Mouse (Mus musculus) MN1 (cell line): ENCODE data around the gene Myt1l.
A peak's percentile ranks its signal among the peaks of the same experiment; 100 is the strongest.

ENCODE experiments used
- DNase-seq: peaks from one replicate; pipeline ENCODE4 v3.0.0-alpha.2; 2016; ENCODE audit warnings: low spot score

The Myt1l gene

GRCm38 (mm10) chr12:29657061-29657460 is 128.9 kb downstream of the Myt1l start:
- DNase-seq = peak; percentile 68

GRCm38 (mm10) chr12:29657870-29658269 is 129.7 kb downstream of the Myt1l start:
- no peak for DNase-seq

- DNase-seq = no peak
These were observed 143.8 kb downstream of the Myt1l start for GRCm38 (mm10) chr12:29671984-29672383.

GRCm38 (mm10) chr12:29675594-29676362 is 147.6 kb downstream of the Myt1l start:
- peak; percentile 72 for DNase-seq

- DNase-seq = no peak
These were observed 154.2 kb downstream of the Myt1l start for GRCm38 (mm10) chr12:29682384-29682783.

DNA sequence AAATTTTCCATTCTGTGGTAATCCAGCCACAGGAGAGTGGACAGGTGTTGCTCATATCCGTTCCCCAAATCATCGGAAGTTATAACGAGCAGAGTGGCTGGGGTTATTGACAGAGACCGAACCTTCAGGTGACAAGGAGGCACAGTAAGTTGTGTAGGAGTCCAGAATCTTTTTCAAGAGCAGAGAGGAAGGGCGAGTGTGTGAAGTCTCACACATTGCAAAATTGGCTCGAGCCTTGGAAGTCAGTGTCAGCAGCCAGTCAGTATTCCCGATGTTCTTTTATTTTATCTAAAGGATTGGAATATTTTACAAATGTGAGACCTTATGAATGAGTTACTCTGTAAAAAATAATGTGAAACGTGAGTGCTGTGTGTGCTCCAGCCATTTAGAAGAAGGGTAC is 154.8 kb downstream of the Myt1l start:
- DNase-seq = no peak

DNA sequence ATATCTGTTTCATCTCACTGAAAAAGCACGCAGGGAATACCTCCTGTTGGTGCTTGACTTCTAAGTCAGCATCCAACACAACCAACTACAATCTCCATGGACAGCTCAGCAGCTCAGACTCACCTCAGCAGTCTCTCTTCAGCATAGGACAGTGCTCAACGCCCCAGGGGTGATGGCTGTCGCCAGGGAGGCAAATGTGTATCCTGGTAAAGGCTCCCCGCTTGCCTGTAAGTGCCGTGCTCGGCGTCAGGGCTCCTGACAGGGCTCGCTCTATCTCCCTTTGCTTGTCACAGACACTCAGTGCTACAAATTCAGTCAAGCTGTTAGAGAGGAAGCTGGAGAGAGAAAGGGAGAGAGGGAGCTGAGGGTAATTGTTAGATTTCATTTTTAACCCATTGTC is 158.1 kb downstream of the Myt1l start:
- DNase-seq = no peak

DNA sequence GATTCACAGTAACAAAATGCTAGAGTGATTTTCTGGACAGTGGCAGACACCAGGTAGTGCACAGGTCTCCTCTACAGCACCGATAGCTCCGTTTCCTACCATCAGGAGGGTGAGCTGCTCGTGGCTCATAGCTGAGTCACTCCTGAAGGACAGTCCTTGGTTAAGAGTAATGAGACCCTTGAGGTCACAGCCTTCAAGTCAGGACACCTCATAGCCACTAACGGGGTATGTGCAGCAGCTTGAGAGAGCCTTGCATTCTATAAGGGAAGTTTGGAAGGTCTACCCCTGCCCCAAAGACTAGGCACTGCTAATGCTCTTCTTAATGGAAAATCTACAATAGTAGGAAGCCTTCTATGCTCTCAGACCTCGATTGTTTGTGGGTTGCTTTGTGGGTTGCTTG is 163.4 kb downstream of the Myt1l start:
- DNase-seq = no peak

- no peak for DNase-seq
These were observed 167.0 kb downstream of the Myt1l start for GRCm38 (mm10) chr12:29695194-29695593.

GRCm38 (mm10) chr12:29697526-29698500 is 169.6 kb downstream of the Myt1l start:
- DNase-seq = peak; percentile 48

GRCm38 (mm10) chr12:29698541-29698940 is 170.4 kb downstream of the Myt1l start:
- no peak for DNase-seq

- no peak for DNase-seq
These were observed 170.8 kb downstream of the Myt1l start for GRCm38 (mm10) chr12:29698976-29699375.

DNA sequence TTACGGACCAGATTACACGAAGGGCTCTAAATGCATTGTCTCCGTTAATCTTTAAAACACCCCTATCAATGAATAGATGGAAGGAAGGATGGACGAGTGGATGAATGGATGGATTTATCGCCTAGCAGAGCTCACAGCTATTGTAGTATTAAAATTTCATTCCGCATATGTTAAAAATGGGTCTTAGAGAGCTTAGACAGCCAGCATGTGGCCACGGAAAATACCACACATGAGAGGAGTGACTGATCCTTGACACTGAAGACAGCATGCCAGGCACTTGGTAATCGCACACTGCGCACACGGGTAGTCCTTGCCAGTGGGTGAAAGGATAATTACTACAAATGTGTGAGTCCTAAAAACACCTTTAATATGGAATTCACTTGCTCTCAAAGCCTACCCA is 171.2 kb downstream of the Myt1l start:
- DNase-seq = no peak

DNA sequence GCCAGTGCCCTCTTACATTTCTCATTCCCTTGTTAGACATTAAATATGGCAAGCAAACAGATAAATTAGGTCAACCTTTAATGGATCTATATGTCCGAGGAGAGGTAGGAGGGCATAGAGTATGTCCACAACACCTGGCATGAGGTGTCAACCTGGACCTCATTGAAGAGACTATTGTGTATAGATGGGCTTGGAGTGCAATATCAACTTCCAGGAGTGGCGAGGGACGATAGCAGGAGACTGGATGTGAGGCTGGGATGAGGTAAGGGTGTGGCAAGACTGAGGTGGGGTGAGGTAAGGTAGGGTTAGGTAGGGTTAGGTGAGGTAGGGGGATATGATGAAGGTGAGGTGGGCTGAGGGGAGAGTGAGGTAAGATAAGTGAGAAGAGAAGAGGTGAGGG is 171.8 kb downstream of the Myt1l start:
- DNase-seq = no peak

DNA sequence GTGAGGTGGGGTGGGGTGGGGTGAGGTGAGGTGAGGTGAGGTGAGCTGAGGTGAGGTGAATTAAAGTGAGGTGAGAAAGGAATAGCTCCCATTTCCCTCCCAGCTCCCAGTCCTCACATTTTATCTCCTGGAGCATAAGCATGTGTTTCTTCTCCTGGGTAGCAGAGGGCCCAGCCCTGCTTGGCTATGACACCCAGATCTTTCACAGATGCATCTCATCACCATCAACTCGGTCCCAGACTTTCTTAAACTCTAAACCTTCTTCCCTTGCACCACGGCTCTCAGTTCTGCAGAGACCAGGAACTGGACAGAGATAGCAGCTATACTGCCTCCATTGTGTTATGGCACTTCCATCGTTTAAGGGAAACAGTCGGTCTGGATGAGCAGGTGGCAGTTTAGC is 172.9 kb downstream of the Myt1l start:
- DNase-seq = no peak

DNA sequence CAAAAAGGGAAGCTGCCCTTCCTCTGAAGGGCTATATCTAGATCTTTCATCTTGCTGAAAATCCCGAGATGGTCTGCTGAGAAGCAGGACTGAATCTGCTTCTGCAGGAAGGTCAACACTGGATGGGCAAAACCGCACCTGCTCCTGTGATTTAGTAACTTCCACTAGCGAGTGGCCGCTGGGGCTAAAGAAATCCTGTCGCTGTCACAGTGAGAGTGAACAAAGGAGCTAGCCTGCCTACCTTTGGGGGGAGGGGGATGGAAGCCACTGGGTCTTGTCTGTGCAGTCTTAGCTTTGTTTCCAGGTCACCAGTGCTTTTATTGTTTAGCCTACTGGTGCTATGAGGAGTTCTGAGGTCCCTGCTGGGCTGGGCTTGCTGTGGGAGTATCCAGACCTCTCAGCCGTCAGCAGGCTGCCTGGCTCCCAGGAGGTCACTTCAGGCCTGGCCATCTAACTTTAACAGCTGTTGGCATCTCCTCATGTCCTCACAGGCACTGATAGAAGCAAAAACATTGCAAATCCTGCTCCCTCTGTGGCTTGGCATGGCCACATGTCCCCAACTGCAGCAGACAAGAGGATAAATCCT is 173.6 kb downstream of the Myt1l start:
- DNase-seq = peak; percentile 49

GRCm38 (mm10) chr12:29702626-29703025 is 174.4 kb downstream of the Myt1l start:
- DNase-seq = peak; percentile 76

- no peak for DNase-seq
These were observed 175.4 kb downstream of the Myt1l start for GRCm38 (mm10) chr12:29703541-29703940.

DNA sequence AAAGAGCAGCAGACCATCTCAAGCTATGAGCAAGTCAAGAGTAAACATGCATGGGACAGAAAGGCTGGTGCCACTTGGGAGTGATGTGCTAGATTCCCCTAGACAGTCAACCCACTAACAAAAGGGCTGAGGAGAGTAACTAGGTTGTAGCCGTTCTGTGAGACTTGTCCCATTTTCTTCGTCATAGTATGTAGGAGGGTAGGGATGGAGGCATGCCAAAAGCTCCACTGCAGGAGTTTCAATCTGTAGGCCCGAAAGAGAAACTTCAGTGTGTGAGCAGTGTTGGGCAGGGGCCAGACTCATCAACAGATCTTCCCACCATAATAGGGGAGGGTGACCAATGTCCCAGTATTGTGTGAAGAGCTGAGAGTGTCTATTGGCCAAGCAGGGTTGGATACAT is 178.9 kb downstream of the Myt1l start:
- DNase-seq = no peak

- no peak for DNase-seq
These were observed 180.0 kb downstream of the Myt1l start for GRCm38 (mm10) chr12:29708166-29708565.

DNA sequence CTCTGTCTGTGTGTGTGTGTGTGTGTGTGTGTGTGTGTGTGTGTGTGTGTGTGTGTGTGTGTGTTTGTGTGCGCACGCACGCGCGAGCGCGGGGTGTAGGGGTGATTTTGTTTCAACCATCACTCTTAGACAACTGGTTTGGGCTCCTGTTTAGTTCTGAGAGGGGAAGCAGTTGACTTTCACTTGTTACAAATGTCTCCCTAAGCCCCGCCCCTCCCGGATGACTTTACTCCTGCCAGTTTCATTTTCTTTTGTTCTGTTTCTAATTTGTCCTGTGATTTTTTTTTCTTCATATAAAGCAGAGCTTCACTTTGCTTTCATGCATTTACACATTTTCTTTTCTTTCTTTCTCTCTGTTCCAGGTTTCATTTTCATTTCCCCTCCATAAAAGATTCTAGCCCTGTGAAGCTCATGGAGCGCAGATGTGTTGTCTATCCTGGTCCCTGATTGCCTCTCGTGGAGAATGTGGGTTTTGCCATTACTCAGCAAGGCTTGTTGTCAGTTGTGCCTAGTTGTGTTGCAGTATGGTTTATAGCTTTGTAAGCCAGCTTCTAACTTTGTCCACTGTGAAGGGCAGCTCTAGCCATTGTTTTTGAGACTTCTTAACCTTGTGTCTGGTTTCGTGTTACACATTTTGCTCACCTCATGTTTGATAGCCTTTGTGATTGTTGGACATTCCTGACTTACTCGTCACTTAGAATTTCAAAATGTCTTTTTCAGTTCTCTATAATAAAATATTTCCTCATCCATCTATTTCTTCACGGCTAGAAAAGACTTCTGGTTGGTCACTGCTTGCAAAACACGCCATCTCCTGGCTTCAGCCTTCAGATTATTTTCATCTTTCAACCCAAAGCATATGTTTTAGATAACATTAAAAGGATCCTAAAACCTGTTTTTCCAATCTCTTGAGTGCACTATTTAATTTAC is 184.9 kb downstream of the Myt1l start:
- DNase-seq = no peak
